In genomic region chr7:126776598-126777057, GRCm38 (mm10) we compare ENCODE assay signal across 8 mouse cellular contexts. TPM values are rescaled to one million over a fixed set of nuclear protein-coding genes. Genes with fewer than 3 reads are reported as not detected.
A peak's percentile ranks its signal among the peaks of the same experiment; 100 is the strongest.
DNase-seq lines count a peak whose midpoint lies in the region; ATAC-seq lines count a peak whose summit lies in the region.

Ypel3 (plus strand) TSS chr7:126776955.

- peaks cover 6% of the 10 kb centered on the region; the same call in 1 of the 2 replicates for H3K36me3 ChIP-seq in lung, embryonic 16.5 days (ENCODE audit: control insufficient read depth, insufficient read depth, low read length)

- H3K4me3 ChIP-seq in lung, embryonic 16.5 days (ENCODE audit: low read length): peak within 1 kb of the TSS; percentile 75

- H3K9me3 ChIP-seq in lung, embryonic 16.5 days (ENCODE audit: control insufficient read depth, low read length): no peaks in the 10 kb centered on the region

- H3K4me2 ChIP-seq in lung, embryonic 16.5 days (ENCODE audit: low read depth, low read length): peak within 1 kb of the TSS; percentile 93

- peak; percentile 95 for DNase-seq in Muller cell, postnatal 12 days (ENCODE audit: inconsistent ontology term)
- peak; percentile 94 for DNase-seq in cerebellum, adult 8-10 months
- peak; percentile 90 for DNase-seq in forelimb bud, embryonic 11.5 days (ENCODE audit: low read depth, low spot score)
- peak; percentile 95 for DNase-seq in heart, postnatal 4 days
- DNase-seq in layer of hippocampus, adult 9-11 months: peak; percentile 98
- peak; percentile 88 for DNase-seq in ovary, postnatal 14 days (ENCODE audit: low spot score)
- DNase-seq in thymus, postnatal 10 days (ENCODE audit: low spot score in 2 of 2): peak; percentile 94 to 95

- H3K27ac ChIP-seq in lung, embryonic 16.5 days (ENCODE audit: low read length): peak within 1 kb of the TSS; percentile 94

- H3K9ac ChIP-seq in lung, embryonic 16.5 days (ENCODE audit: low read length): peak within 1 kb of the TSS; percentile 92

- ATAC-seq in lung, embryonic 16.5 days (ENCODE audit: low read depth): peak; percentile 93

- 0% methylated on average over 28 of the region's 37 CpGs for WGBS in lung, embryonic 16.5 days

- peaks cover 37% of the 10 kb centered on the region for H3K4me1 ChIP-seq in lung, embryonic 16.5 days (replicated peaks; ENCODE audit: control insufficient read depth, insufficient read depth, low read length)

- H3K27me3 ChIP-seq in lung, embryonic 16.5 days (ENCODE audit: control insufficient read depth, insufficient read depth, low read depth, low read length): no peaks in the 10 kb centered on the region

RNA-seq across cellular contexts. Expression of gene Ypel3, which starts in this region (rescaled TPM):
- 10 to 100 TPM; 31.8 to 34.0 TPM for total RNA-seq in heart, postnatal 4 days (2021)
- polyA plus RNA-seq in lung, embryonic 16.5 days (2015; fragmentation: Nextera tagmentation; extraction: Ambion mirVana): 111 and 123 TPM in 2 replicates

Comparison
In these comparisons a context has a peak if more than half of its experiments do, and no peak if none do; other contexts are left out.
1. Peak in every context shown above with its lines: DNase-seq, ATAC-seq, H3K4me3 ChIP-seq and H3K27ac ChIP-seq.